ENCODE assay signal across 22 mouse cellular contexts in genomic region chr13:97486490-97486889, GRCm38 (mm10).
A peak's percentile ranks its signal among the peaks of the same experiment; 100 is the strongest.
DNase-seq lines count a peak whose midpoint lies in the region; TF ChIP-seq lines count a peak whose summit lies in the region.
"Had no signal": no experiment of that assay in that cellular context is flagged by ENCODE, and none has a peak within 500 bp of the region (broad histone marks: within the 10 kb centered on the region; RNA-seq: fewer than 3 reads in every experiment).

No protein-coding gene starts in this region.

- TF ChIP-seq CTCF in CH12.LX (conservative IDR thresholded peaks at IDR 0.05 in 1 of 2, IDR thresholded peaks at IDR 0.05 in 1 of 2; ENCODE audit: low read depth in 2 of 2, low read length in 2 of 2) (no peak), E14TG2a.4 (conservative IDR thresholded peaks at IDR 0.05; ENCODE audit: low read length) (no peak)
- no peak for TF ChIP-seq CTCF in cortical plate, adult 2 months (IDR thresholded peaks at IDR 0.05; ENCODE audit: extremely low read depth, insufficient read depth, low read length)
- no peak for TF ChIP-seq CTCF in heart, adult 2 months (IDR thresholded peaks at IDR 0.05)

- H3K4me2 ChIP-seq in CH12.LX (ENCODE audit: insufficient read depth, low read depth, poor library complexity, severe bottlenecking), result no peak overlapping the region
- H3K4me2 ChIP-seq: embryonic facial prominence, embryonic 12.5 days; embryonic facial prominence, embryonic 15.5 days; forebrain, embryonic 12.5 days; forebrain, embryonic 15.5 days; heart, embryonic 11.5 days; hindbrain, embryonic 13.5 days; intestine, embryonic 15.5 days had no signal

- H3K79me2 ChIP-seq in CH12.LX (replicated peaks; ENCODE audit: control insufficient read depth, extremely low read depth, insufficient read depth, poor library complexity, severe bottlenecking), result no peaks in the 10 kb centered on the region
- H3K79me2 ChIP-seq in heart, adult 2 months (replicated peaks; ENCODE audit: control insufficient read depth, insufficient read depth, low read length), result no peaks in the 10 kb centered on the region

- H3K36me3 ChIP-seq in CH12.LX (replicated peaks in 1 of 2; ENCODE audit: control insufficient read depth in 1 of 2, insufficient read depth in 1 of 2, low read length in 1 of 2) (peaks cover 0 to 14% of the 10 kb centered on the region in 2 experiments), E14TG2a.4 (ENCODE audit: insufficient read depth, low read length) (peaks cover 90% of the 10 kb centered on the region)
- no peaks in the 10 kb centered on the region for H3K36me3 ChIP-seq in heart, adult 2 months (ENCODE audit: control insufficient read depth, insufficient read depth, low read length)
- H3K36me3 ChIP-seq: embryonic facial prominence, embryonic 12.5 days; embryonic facial prominence, embryonic 15.5 days; forebrain, embryonic 12.5 days; forebrain, embryonic 15.5 days; hindbrain, embryonic 13.5 days; intestine, embryonic 15.5 days had no signal

- H3K27me3 ChIP-seq in CH12.LX (replicated peaks) (no peaks in the 10 kb centered on the region), E14TG2a.4 (ENCODE audit: insufficient read depth, low read length) (no peaks in the 10 kb centered on the region)
- no peaks in the 10 kb centered on the region for H3K27me3 ChIP-seq in heart, adult 2 months (ENCODE audit: control insufficient read depth, insufficient read depth, low read length)
- H3K27me3 ChIP-seq: embryonic facial prominence, embryonic 12.5 days; embryonic facial prominence, embryonic 15.5 days; forebrain, embryonic 12.5 days; forebrain, embryonic 15.5 days; hindbrain, embryonic 13.5 days; intestine, embryonic 15.5 days had no signal

- in situ Hi-C loops in CH12.LX (cut with MboI; ENCODE audit: low pct_ligation_motif_present, low pct_unique_long_range_greater_than_20kb, low sequenced_read_pairs), result no loop called here

- dilution Hi-C loops in CH12.LX (cut with MboI; ENCODE audit: extremely low pct_ligation_motif_present, extremely low pct_unique_long_range_greater_than_20kb, low sequenced_read_pairs), result no loop called here

- no peak for TF ChIP-seq EP300 in CH12.LX (IDR thresholded peaks at IDR 0.05; ENCODE audit: low read length)
- TF ChIP-seq EP300 in heart, adult 2 months (IDR thresholded peaks at IDR 0.05; ENCODE audit: insufficient read depth, low read depth, low read length), result no peak

- DNase-seq in CH12.LX (ENCODE audit: extremely low read depth) (no peak), R1 (ENCODE audit: low read depth, low spot score) (peak; percentile 67)
- DNase-seq in heart, adult 2 months, result no peak
- DNase-seq in heart, adult 18-20 months, result no peak
- no peak for DNase-seq in thymus, postnatal 25 days
- DNase-seq: adrenal gland, adult 2 months; adrenal gland, postnatal 14 days; cerebellum, adult 18-20 months; cerebellum, adult 9-10 months; cerebellum, postnatal 14 days; gastrocnemius, postnatal 25 days; kidney, adult 18-20 months had no signal

- no peak overlapping the region for H3K27ac ChIP-seq in CH12.LX (ENCODE audit: insufficient read depth, low read depth)
- H3K27ac ChIP-seq in cortical plate, adult 2 months (ENCODE audit: insufficient read depth, low read length), result 0 out of 2 replicates have a peak overlapping the region, but pooled peaks have one; percentile 6
- no peak overlapping the region for H3K27ac ChIP-seq in heart, adult 2 months
- H3K27ac ChIP-seq: embryonic facial prominence, embryonic 12.5 days; embryonic facial prominence, embryonic 15.5 days; forebrain, embryonic 12.5 days; hindbrain, embryonic 13.5 days; intestine, embryonic 15.5 days had no signal

- intact Hi-C loops in heart, adult 2 months (cut with DNase I), result no loop called here

- H3K4me1 ChIP-seq in CH12.LX (ENCODE audit: control insufficient read depth in 1 of 2, insufficient read depth in 2 of 2) (peaks cover 0 to 25% of the 10 kb centered on the region in 2 experiments; a peak in 2 of 4 replicates), E14TG2a.4 (replicated peaks; ENCODE audit: low read depth, low read length) (peaks cover 63% of the 10 kb centered on the region)
- peaks cover 3% of the 10 kb centered on the region; the same call in 1 of the 2 replicates for H3K4me1 ChIP-seq in cortical plate, adult 2 months (ENCODE audit: control insufficient read depth, insufficient read depth, low read length)
- H3K4me1 ChIP-seq in heart, adult 2 months (ENCODE audit: control insufficient read depth, insufficient read depth, low read length), result peaks cover 4% of the 10 kb centered on the region

- TF ChIP-seq RAD21 in CH12.LX (IDR thresholded peaks at IDR 0.05; ENCODE audit: low read depth, low read length), result no peak

- TF ChIP-seq POLR2A in CH12.LX (IDR thresholded peaks at IDR 0.05; ENCODE audit: low read depth, low read length), result 0 out of 2 replicates have a peak, but pooled peaks have one; percentile 16
- TF ChIP-seq POLR2A in cortical plate, adult 2 months (IDR thresholded peaks at IDR 0.05; ENCODE audit: extremely low read depth, insufficient read depth, low read length), result no peak
- TF ChIP-seq POLR2A in heart, adult 2 months (IDR thresholded peaks at IDR 0.05; ENCODE audit: insufficient read depth, low read depth, low read length), result no peak

- WGBS in heart, adult 2 months, result 97% methylated on average over 2 of the region's 2 CpGs

- peak overlapping the region in 1 of 3 experiments; percentile 54 for H3K4me3 ChIP-seq in CH12.LX (replicated peaks in 1 of 3; ENCODE audit: low read depth in 2 of 3, low read length in 2 of 3, poor library complexity in 1 of 3)
- peak overlapping the region; percentile 96 for H3K4me3 ChIP-seq in E14TG2a.4 (replicated peaks; ENCODE audit: low read length)
- H3K4me3 ChIP-seq in cortical plate, adult 2 months (ENCODE audit: insufficient read depth, low read length), result no peak overlapping the region
- no peak overlapping the region for H3K4me3 ChIP-seq in heart, adult 2 months
- H3K4me3 ChIP-seq: embryonic facial prominence, embryonic 12.5 days; embryonic facial prominence, embryonic 15.5 days; erythroblast, embryonic 14.5 days; forebrain, embryonic 12.5 days; forebrain, embryonic 15.5 days; hindbrain, embryonic 13.5 days; intestine, embryonic 15.5 days had no signal

- no peak overlapping the region for H3K9ac ChIP-seq in CH12.LX (ENCODE audit: insufficient read depth, low read depth)
- no peak overlapping the region for H3K9ac ChIP-seq in heart, adult 2 months (ENCODE audit: low read depth, low read length)
- H3K9ac ChIP-seq: embryonic facial prominence, embryonic 12.5 days; embryonic facial prominence, embryonic 15.5 days; forebrain, embryonic 12.5 days; forebrain, embryonic 15.5 days; hindbrain, embryonic 13.5 days; intestine, embryonic 15.5 days had no signal

- H3K9me3 ChIP-seq in CH12.LX (replicated peaks; ENCODE audit: low read length) (peaks cover 24% of the 10 kb centered on the region), E14TG2a.4 (ENCODE audit: low read length) (no peaks in the 10 kb centered on the region)
- H3K9me3 ChIP-seq: embryonic facial prominence, embryonic 12.5 days; embryonic facial prominence, embryonic 15.5 days; forebrain, embryonic 12.5 days; forebrain, embryonic 15.5 days; hindbrain, embryonic 13.5 days; intestine, embryonic 15.5 days had no signal

TF ChIP-seq in CH12.LX, 34 proteins besides CTCF, POLR2A, EP300 and RAD21:
- TF ChIP-seq MYC (IDR thresholded peaks at IDR 0.05; ENCODE audit: low read depth, low read length) (no peak), JUN (IDR thresholded peaks at IDR 0.05; ENCODE audit: insufficient read depth, low read depth, low read length) (no peak), HCFC1 (IDR thresholded peaks at IDR 0.05; ENCODE audit: low read depth, low read length) (no peak), MAX (IDR thresholded peaks at IDR 0.05; ENCODE audit: low read length) (no peak), E2F4 (IDR thresholded peaks at IDR 0.05; ENCODE audit: insufficient replicate concordance, low read depth, low read length) (no peak), IRF4 (IDR thresholded peaks at IDR 0.05; ENCODE audit: low read depth, low read length) (no peak), SMC3 (IDR thresholded peaks at IDR 0.05; ENCODE audit: low read depth, low read length) (no peak), ETS1 (conservative IDR thresholded peaks at IDR 0.05; ENCODE audit: low read depth, low read length) (no peak), USF1 (IDR thresholded peaks at IDR 0.05; ENCODE audit: low read depth, low read length) (no peak), JUND (conservative IDR thresholded peaks at IDR 0.05; ENCODE audit: low read depth, low read length) (no peak), ZNF384 (IDR thresholded peaks at IDR 0.05; ENCODE audit: low read depth, low read length) (no peak), CHD2 (IDR thresholded peaks at IDR 0.05; ENCODE audit: low read length) (no peak)
